Mouse (Mus musculus): ENCODE measurements around the gene Slc9a5. TPM values are rescaled to one million over a fixed set of nuclear protein-coding genes. Genes with fewer than 3 reads are reported as not detected.

Gene Slc9a5
- polyA plus RNA-seq, 1 experiment from 2014 or later: 1.5 TPM

DNA sequence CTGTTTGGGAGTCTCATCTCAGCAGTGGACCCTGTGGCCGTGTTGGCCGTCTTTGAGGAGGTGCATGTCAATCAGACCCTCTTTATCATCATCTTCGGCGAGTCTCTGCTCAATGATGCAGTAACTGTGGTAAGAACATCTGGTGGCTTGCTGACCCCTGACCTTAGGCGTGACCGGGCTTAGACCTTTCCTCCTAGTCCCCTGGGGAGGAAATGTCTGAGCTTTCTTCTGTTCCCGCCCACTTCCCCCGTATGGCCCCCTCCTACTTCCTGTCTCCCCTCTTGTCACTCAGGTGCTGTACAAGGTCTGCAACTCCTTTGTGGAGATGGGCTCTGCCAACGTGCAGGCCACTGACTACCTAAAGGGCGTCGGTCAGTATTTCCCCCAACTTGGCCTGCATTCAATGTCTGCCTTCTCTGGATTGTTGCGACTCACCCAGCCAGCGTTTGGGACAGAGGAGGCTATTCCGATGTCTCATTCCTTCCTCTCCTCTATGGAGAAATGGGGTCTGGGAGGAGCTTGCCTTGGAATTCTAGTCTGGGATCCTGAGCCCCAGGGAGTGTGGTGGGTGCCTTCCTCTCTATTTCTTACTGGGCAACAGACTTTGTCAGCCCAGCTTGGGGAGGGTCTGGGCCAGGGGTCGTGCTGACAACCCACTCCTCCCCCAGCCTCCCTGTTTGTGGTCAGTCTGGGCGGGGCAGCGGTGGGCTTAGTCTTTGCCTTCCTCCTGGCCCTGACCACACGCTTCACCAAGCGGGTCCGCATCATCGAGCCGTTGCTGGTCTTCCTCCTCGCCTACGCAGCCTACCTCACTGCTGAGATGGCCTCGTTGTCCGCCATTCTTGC, 6.8 kb downstream of the Slc9a5 start:
- H3K36me3 ChIP-seq (ENCODE audit: control insufficient read depth, insufficient read depth, low read length): no peaks in the 10 kb centered on the region
- H3K9me3 ChIP-seq (ENCODE audit: control insufficient read depth, low read length): no peaks in the 10 kb centered on the region
- H3K9ac ChIP-seq (ENCODE audit: low read depth, low read length): no peak overlapping the region
- H3K27ac ChIP-seq (ENCODE audit: low read depth, low read length): no peak overlapping the region
- no peak overlapping the region; the same call in 1 of the 2 replicates for H3K4me2 ChIP-seq
- ATAC-seq (replicated peaks; ENCODE audit: low FRiP score) (no peak), DNase-seq (ENCODE audit: low spot score) (no peak)
- 0 out of 2 replicates have a peak, but pooled peaks cover 4% of the 10 kb centered on the region for H3K4me1 ChIP-seq (replicated peaks; ENCODE audit: control insufficient read depth, insufficient read depth, low read length)
- H3K4me3 ChIP-seq (ENCODE audit: low read depth, low read length): no peak overlapping the region
- H3K27me3 ChIP-seq (replicated peaks; ENCODE audit: control insufficient read depth, insufficient read depth, low read length): peaks cover 9% of the 10 kb centered on the region
- 51% methylated on average over 26 of the region's 26 CpGs for WGBS

DNA sequence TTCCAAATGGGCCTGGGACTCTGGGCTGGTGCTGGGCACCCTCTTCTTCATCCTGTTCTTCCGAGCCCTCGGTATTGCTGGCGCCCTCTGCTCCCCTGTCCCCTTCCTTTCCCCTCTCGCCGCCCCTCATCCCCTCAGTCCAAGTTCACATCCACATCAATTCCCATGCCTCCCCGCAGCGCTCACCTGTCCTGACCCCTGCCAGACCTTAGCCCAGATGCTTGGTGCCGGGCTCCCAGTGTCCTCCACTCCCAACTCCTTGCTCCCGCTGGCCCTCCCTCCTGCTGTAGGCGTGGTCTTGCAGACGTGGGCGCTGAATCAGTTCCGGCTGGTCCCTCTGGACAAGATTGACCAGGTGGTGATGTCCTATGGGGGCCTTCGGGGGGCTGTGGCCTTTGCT, 8.0 kb downstream of the Slc9a5 start:
- no peak overlapping the region for H3K27ac ChIP-seq (ENCODE audit: low read depth, low read length)
- ATAC-seq (replicated peaks; ENCODE audit: low FRiP score) (no peak), DNase-seq (ENCODE audit: low spot score) (no peak)
- H3K4me1 ChIP-seq (replicated peaks; ENCODE audit: control insufficient read depth, insufficient read depth, low read length): 0 out of 2 replicates have a peak, but pooled peaks cover 4% of the 10 kb centered on the region
- no peaks in the 10 kb centered on the region for H3K36me3 ChIP-seq (ENCODE audit: control insufficient read depth, insufficient read depth, low read length)
- no peaks in the 10 kb centered on the region for H3K9me3 ChIP-seq (ENCODE audit: control insufficient read depth, low read length)
- 82% methylated on average over 14 of the region's 14 CpGs for WGBS
- no peak overlapping the region for H3K9ac ChIP-seq (ENCODE audit: low read depth, low read length)
- no peak overlapping the region for H3K4me3 ChIP-seq (ENCODE audit: low read depth, low read length)
- no peaks in the 10 kb centered on the region for H3K27me3 ChIP-seq (replicated peaks; ENCODE audit: control insufficient read depth, insufficient read depth, low read length)
- H3K4me2 ChIP-seq: no peak overlapping the region

DNA sequence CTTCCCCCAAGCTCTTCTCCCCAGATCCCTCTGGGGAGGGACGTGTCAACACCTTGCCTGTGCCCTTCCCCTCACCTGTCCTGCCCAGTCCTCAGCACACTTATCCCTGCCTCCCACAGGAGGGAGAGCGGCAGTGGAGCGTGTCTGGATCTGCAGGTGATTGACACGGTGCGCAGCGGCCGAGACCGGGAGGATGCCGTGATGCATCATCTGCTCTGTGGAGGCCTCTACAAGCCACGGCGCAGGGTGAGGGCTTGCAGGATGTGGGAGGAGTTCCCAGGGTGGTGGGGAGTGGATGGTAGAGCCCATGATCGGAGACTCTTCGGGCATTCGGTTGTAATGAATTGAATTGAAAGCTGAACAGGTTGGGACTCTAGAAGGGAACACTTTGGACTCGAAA, 10.6 kb downstream of the Slc9a5 start:
- Histone ChIP-seq H3K4me1 (replicated peaks; ENCODE audit: control insufficient read depth, insufficient read depth, low read length) (peaks cover 4% of the 10 kb centered on the region; the same call in 1 of the 2 replicates), H3K36me3 (ENCODE audit: control insufficient read depth, insufficient read depth, low read length) (no peaks in the 10 kb centered on the region), H3K9ac (ENCODE audit: low read depth, low read length) (no peak overlapping the region), H3K4me3 (ENCODE audit: low read depth, low read length) (no peak overlapping the region), H3K9me3 (ENCODE audit: control insufficient read depth, low read length) (no peaks in the 10 kb centered on the region), H3K27ac (ENCODE audit: low read depth, low read length) (no peak overlapping the region), H3K27me3 (replicated peaks; ENCODE audit: control insufficient read depth, insufficient read depth, low read length) (no peaks in the 10 kb centered on the region), H3K4me2 (no peak overlapping the region)
- 67% methylated on average over 15 of the region's 15 CpGs for WGBS
- no peak for ATAC-seq (replicated peaks; ENCODE audit: low FRiP score)
- DNase-seq (ENCODE audit: low spot score): no peak

DNA sequence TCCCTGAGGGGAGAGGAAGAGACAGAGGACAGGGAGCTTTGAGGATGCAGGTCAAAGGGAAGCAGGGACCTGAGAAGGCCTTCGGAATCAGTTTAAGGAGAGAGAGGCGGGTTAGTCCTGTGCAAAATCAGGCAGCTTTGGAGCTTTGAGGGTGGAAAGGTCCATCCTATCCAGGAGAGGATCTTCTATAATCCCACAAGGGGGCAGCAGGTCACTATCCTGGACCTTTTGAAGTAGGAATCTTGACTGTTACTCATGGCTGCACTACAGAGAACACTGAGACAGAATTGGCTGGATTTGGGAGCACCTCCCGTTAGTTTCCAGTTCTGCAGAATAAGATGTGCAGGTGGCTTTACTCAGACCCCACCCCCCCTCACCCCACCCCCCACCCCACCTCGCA, 11.0 kb downstream of the Slc9a5 start:
- Histone ChIP-seq H3K36me3 (ENCODE audit: control insufficient read depth, insufficient read depth, low read length) (no peaks in the 10 kb centered on the region), H3K4me3 (ENCODE audit: low read depth, low read length) (no peak overlapping the region), H3K4me1 (replicated peaks; ENCODE audit: control insufficient read depth, insufficient read depth, low read length) (peaks cover 4% of the 10 kb centered on the region; the same call in 1 of the 2 replicates), H3K9ac (ENCODE audit: low read depth, low read length) (no peak overlapping the region), H3K27me3 (replicated peaks; ENCODE audit: control insufficient read depth, insufficient read depth, low read length) (no peaks in the 10 kb centered on the region), H3K27ac (ENCODE audit: low read depth, low read length) (no peak overlapping the region), H3K9me3 (ENCODE audit: control insufficient read depth, low read length) (no peaks in the 10 kb centered on the region), H3K4me2 (no peak overlapping the region)
- ATAC-seq (replicated peaks; ENCODE audit: low FRiP score) (no peak; the same call in 1 of the 2 replicates), DNase-seq (ENCODE audit: low spot score) (no peak)
- 48% methylated on average over 4 of the region's 4 CpGs for WGBS

- H3K27ac ChIP-seq (ENCODE audit: low read depth, low read length): no peak overlapping the region
- no peak overlapping the region for H3K9ac ChIP-seq (ENCODE audit: low read depth, low read length)
- DNase-seq (ENCODE audit: low spot score): no peak
- H3K27me3 ChIP-seq (replicated peaks; ENCODE audit: control insufficient read depth, insufficient read depth, low read length): no peaks in the 10 kb centered on the region
- H3K4me2 ChIP-seq: no peak overlapping the region
- H3K9me3 ChIP-seq (ENCODE audit: control insufficient read depth, low read length): no peaks in the 10 kb centered on the region
- no peaks in the 10 kb centered on the region; the same call in 1 of the 2 replicates for H3K4me1 ChIP-seq (replicated peaks; ENCODE audit: control insufficient read depth, insufficient read depth, low read length)
- ATAC-seq (replicated peaks; ENCODE audit: low FRiP score): no peak
- WGBS: 66% methylated on average over 12 of the region's 12 CpGs
- no peaks in the 10 kb centered on the region; the same call in 1 of the 2 replicates for H3K36me3 ChIP-seq (ENCODE audit: control insufficient read depth, insufficient read depth, low read length)
- no peak overlapping the region for H3K4me3 ChIP-seq (ENCODE audit: low read depth, low read length)
Measured at GRCm38 (mm10) chr8:105361751-105362702, 13.4 kb downstream of the Slc9a5 start.

- no peak overlapping the region for H3K27ac ChIP-seq (ENCODE audit: low read depth, low read length)
- DNase-seq (ENCODE audit: low spot score): no peak
- no peaks in the 10 kb centered on the region; the same call in 1 of the 2 replicates for H3K4me1 ChIP-seq (replicated peaks; ENCODE audit: control insufficient read depth, insufficient read depth, low read length)
- no peak for ATAC-seq (replicated peaks; ENCODE audit: low FRiP score)
- no peak overlapping the region for H3K9ac ChIP-seq (ENCODE audit: low read depth, low read length)
- H3K4me3 ChIP-seq (ENCODE audit: low read depth, low read length): no peak overlapping the region
- WGBS: 56% methylated on average over 2 of the region's 2 CpGs
- no peak overlapping the region for H3K4me2 ChIP-seq
- H3K36me3 ChIP-seq (ENCODE audit: control insufficient read depth, insufficient read depth, low read length): no peaks in the 10 kb centered on the region; the same call in 1 of the 2 replicates
- no peaks in the 10 kb centered on the region for H3K9me3 ChIP-seq (ENCODE audit: control insufficient read depth, low read length)
- H3K27me3 ChIP-seq (replicated peaks; ENCODE audit: control insufficient read depth, insufficient read depth, low read length): no peaks in the 10 kb centered on the region
Measured at GRCm38 (mm10) chr8:105367107-105367506, 18.5 kb downstream of the Slc9a5 start.

- Histone ChIP-seq H3K4me3 (ENCODE audit: low read depth, low read length) (no peak overlapping the region), H3K9ac (ENCODE audit: low read depth, low read length) (no peak overlapping the region), H3K9me3 (ENCODE audit: control insufficient read depth, low read length) (no peaks in the 10 kb centered on the region), H3K36me3 (ENCODE audit: control insufficient read depth, insufficient read depth, low read length) (no peaks in the 10 kb centered on the region), H3K27ac (ENCODE audit: low read depth, low read length) (no peak overlapping the region), H3K27me3 (replicated peaks; ENCODE audit: control insufficient read depth, insufficient read depth, low read length) (no peaks in the 10 kb centered on the region), H3K4me1 (replicated peaks; ENCODE audit: control insufficient read depth, insufficient read depth, low read length) (no peaks in the 10 kb centered on the region), H3K4me2 (no peak overlapping the region)
- 79% methylated on average over 9 of the region's 9 CpGs for whole genome bisulfite sequencing
- ATAC-seq (replicated peaks; ENCODE audit: low FRiP score): no peak
- DNase-seq (ENCODE audit: low spot score): no peak
Measured at GRCm38 (mm10) chr8:105372473-105372872, 23.8 kb downstream of the Slc9a5 start.

- no peak within 1 kb of the TSS for H3K4me2 ChIP-seq
- H3K4me3 ChIP-seq (ENCODE audit: low read depth, low read length): no peak within 1 kb of the TSS
Measured at GRCm38 (mm10) chr8:105373032-105373431, 24.4 kb downstream of the Slc9a5 start, which contains the start of gene Plekhg4. Gene Plekhg4 (plus strand): TSS chr8:105373274.

More at GRCm38 (mm10) chr8:105373032-105373431, 24.4 kb downstream of the Slc9a5 start, which contains the start of gene Plekhg4:
- no peaks in the 10 kb centered on the region for H3K27me3 ChIP-seq (replicated peaks; ENCODE audit: control insufficient read depth, insufficient read depth, low read length)
- H3K27ac ChIP-seq (ENCODE audit: low read depth, low read length): no peak within 1 kb of the TSS
- no peaks in the 10 kb centered on the region for H3K9me3 ChIP-seq (ENCODE audit: control insufficient read depth, low read length)
- no peaks in the 10 kb centered on the region for H3K4me1 ChIP-seq (replicated peaks; ENCODE audit: control insufficient read depth, insufficient read depth, low read length)
- WGBS: 52% methylated on average over 2 of the region's 2 CpGs
- ATAC-seq (replicated peaks; ENCODE audit: low FRiP score) (no peak), DNase-seq (ENCODE audit: low spot score) (no peak)
- no peaks in the 10 kb centered on the region for H3K36me3 ChIP-seq (ENCODE audit: control insufficient read depth, insufficient read depth, low read length)
- H3K9ac ChIP-seq (ENCODE audit: low read depth, low read length): no peak within 1 kb of the TSS

Measured in liver, embryonic 11.5 days (tissue).